Mouse (Mus musculus): ENCODE data around the gene Ifrd2. TPM values are rescaled to one million over a fixed set of nuclear protein-coding genes. Genes with fewer than 3 reads are reported as not detected.
A peak's percentile ranks its signal among the peaks of the same experiment; 100 is the strongest.

Ifrd2 gene
- polyA plus RNA-seq, 1 experiment: 71.2 TPM

GRCm38 (mm10) chr9:107541474-107542351, 45.7 kb upstream of the Ifrd2 start, which contains the start of the genes Cyb561d2 and Nprl2:
Cyb561d2 (minus strand) TSS chr9:107542193.
Nprl2 (plus strand) TSS chr9:107542226.
- Histone ChIP-seq H3K36me3 (ENCODE audit: control insufficient read depth, insufficient read depth, low read length) (peaks cover 18% of the 10 kb centered on the region), H3K4me3 (ENCODE audit: extremely low read depth, insufficient read depth, insufficient read length) (peak within 1 kb of the TSS; percentile 80), H3K27ac (ENCODE audit: insufficient read depth, low read length) (peak within 1 kb of the TSS; percentile 81), H3K4me1 (ENCODE audit: control insufficient read depth, insufficient read depth, insufficient read length) (peaks cover 9% of the 10 kb centered on the region; the same call in 1 of the 2 replicates), H3K27me3 (ENCODE audit: control insufficient read depth, insufficient read depth, low read length) (no peaks in the 10 kb centered on the region)
- no peak for TF ChIP-seq CTCF (IDR thresholded peaks at IDR 0.05; ENCODE audit: extremely low read depth, insufficient read depth, insufficient read length, insufficient replicate concordance)
- peak; percentile 23; the same call in 1 of the 2 replicates for TF ChIP-seq POLR2A (IDR thresholded peaks at IDR 0.05; ENCODE audit: low read depth, low read length)
- DNase-seq (ENCODE audit: low read depth in 1 of 2, low spot score in 2 of 2): peak; percentile 83 to 93
- WGBS: under 1% methylated on average over 46 of the region's 46 CpGs

- H3K27ac ChIP-seq (ENCODE audit: insufficient read depth, low read length): peak overlapping the region; percentile 44
- H3K4me1 ChIP-seq (ENCODE audit: control insufficient read depth, insufficient read depth, insufficient read length): peaks cover 15% of the 10 kb centered on the region; the same call in 1 of the 2 replicates
- no peaks in the 10 kb centered on the region for H3K27me3 ChIP-seq (ENCODE audit: control insufficient read depth, insufficient read depth, low read length)
- peak overlapping the region; percentile 80 for H3K4me3 ChIP-seq (ENCODE audit: extremely low read depth, insufficient read depth, insufficient read length)
- no peak for TF ChIP-seq CTCF (IDR thresholded peaks at IDR 0.05; ENCODE audit: extremely low read depth, insufficient read depth, insufficient read length, insufficient replicate concordance)
- no peak for TF ChIP-seq POLR2A (IDR thresholded peaks at IDR 0.05; ENCODE audit: low read depth, low read length)
- H3K36me3 ChIP-seq (ENCODE audit: control insufficient read depth, insufficient read depth, low read length): peaks cover 18% of the 10 kb centered on the region
- DNase-seq (ENCODE audit: low read depth in 1 of 2, low spot score in 2 of 2): no peak
- WGBS: under 1% methylated on average over 11 of the region's 11 CpGs
Observed at GRCm38 (mm10) chr9:107542352-107542686, 45.1 kb upstream of the Ifrd2 start.

GRCm38 (mm10) chr9:107542721-107543120, 44.7 kb upstream of the Ifrd2 start:
- WGBS: 64% methylated on average over 8 of the region's 8 CpGs
- no peaks in the 10 kb centered on the region for H3K27me3 ChIP-seq (ENCODE audit: control insufficient read depth, insufficient read depth, low read length)
- H3K4me3 ChIP-seq (ENCODE audit: extremely low read depth, insufficient read depth, insufficient read length): 0 out of 2 replicates have a peak overlapping the region, but pooled peaks have one; percentile 80
- peaks cover 18% of the 10 kb centered on the region for H3K36me3 ChIP-seq (ENCODE audit: control insufficient read depth, insufficient read depth, low read length)
- TF ChIP-seq POLR2A (IDR thresholded peaks at IDR 0.05; ENCODE audit: low read depth, low read length) (no peak), CTCF (IDR thresholded peaks at IDR 0.05; ENCODE audit: extremely low read depth, insufficient read depth, insufficient read length, insufficient replicate concordance) (no peak)
- no peak overlapping the region for H3K27ac ChIP-seq (ENCODE audit: insufficient read depth, low read length)
- DNase-seq (ENCODE audit: low read depth in 1 of 2, low spot score in 2 of 2): no peak
- H3K4me1 ChIP-seq (ENCODE audit: control insufficient read depth, insufficient read depth, insufficient read length): peaks cover 18% of the 10 kb centered on the region; the same call in 1 of the 2 replicates

GRCm38 (mm10) chr9:107543299-107543698, 44.1 kb upstream of the Ifrd2 start:
- H3K4me1 ChIP-seq (ENCODE audit: control insufficient read depth, insufficient read depth, insufficient read length): peaks cover 18% of the 10 kb centered on the region; the same call in 1 of the 2 replicates
- H3K36me3 ChIP-seq (ENCODE audit: control insufficient read depth, insufficient read depth, low read length): peaks cover 13% of the 10 kb centered on the region
- 94% methylated on average over 11 of the region's 11 CpGs for WGBS
- H3K27me3 ChIP-seq (ENCODE audit: control insufficient read depth, insufficient read depth, low read length): no peaks in the 10 kb centered on the region
- H3K27ac ChIP-seq (ENCODE audit: insufficient read depth, low read length): no peak overlapping the region
- DNase-seq (ENCODE audit: low read depth in 1 of 2, low spot score in 2 of 2): no peak
- TF ChIP-seq POLR2A (IDR thresholded peaks at IDR 0.05; ENCODE audit: low read depth, low read length): no peak
- no peak for TF ChIP-seq CTCF (IDR thresholded peaks at IDR 0.05; ENCODE audit: extremely low read depth, insufficient read depth, insufficient read length, insufficient replicate concordance)
- no peak overlapping the region for H3K4me3 ChIP-seq (ENCODE audit: extremely low read depth, insufficient read depth, insufficient read length)

- Histone ChIP-seq H3K27ac (ENCODE audit: insufficient read depth, low read length) (no peak overlapping the region), H3K27me3 (ENCODE audit: control insufficient read depth, insufficient read depth, low read length) (no peaks in the 10 kb centered on the region), H3K4me3 (ENCODE audit: extremely low read depth, insufficient read depth, insufficient read length) (no peak overlapping the region), H3K4me1 (ENCODE audit: control insufficient read depth, insufficient read depth, insufficient read length) (peaks cover 18% of the 10 kb centered on the region; the same call in 1 of the 2 replicates), H3K36me3 (ENCODE audit: control insufficient read depth, insufficient read depth, low read length) (peaks cover 7% of the 10 kb centered on the region; the same call in 1 of the 2 replicates)
- no peak for DNase-seq (ENCODE audit: low read depth in 1 of 2, low spot score in 2 of 2)
- 96% methylated on average over 17 of the region's 17 CpGs for WGBS
- TF ChIP-seq POLR2A (IDR thresholded peaks at IDR 0.05; ENCODE audit: low read depth, low read length) (no peak), CTCF (IDR thresholded peaks at IDR 0.05; ENCODE audit: extremely low read depth, insufficient read depth, insufficient read length, insufficient replicate concordance) (no peak)
Observed at GRCm38 (mm10) chr9:107544196-107544700, 43.2 kb upstream of the Ifrd2 start.

GRCm38 (mm10) chr9:107544729-107545128, 42.7 kb upstream of the Ifrd2 start:
- Histone ChIP-seq H3K27me3 (ENCODE audit: control insufficient read depth, insufficient read depth, low read length) (no peaks in the 10 kb centered on the region), H3K36me3 (ENCODE audit: control insufficient read depth, insufficient read depth, low read length) (peaks cover 5% of the 10 kb centered on the region; the same call in 1 of the 2 replicates), H3K27ac (ENCODE audit: insufficient read depth, low read length) (no peak overlapping the region), H3K4me3 (ENCODE audit: extremely low read depth, insufficient read depth, insufficient read length) (no peak overlapping the region), H3K4me1 (ENCODE audit: control insufficient read depth, insufficient read depth, insufficient read length) (peaks cover 18% of the 10 kb centered on the region; the same call in 1 of the 2 replicates)
- TF ChIP-seq CTCF (IDR thresholded peaks at IDR 0.05; ENCODE audit: extremely low read depth, insufficient read depth, insufficient read length, insufficient replicate concordance): no peak
- no peak for TF ChIP-seq POLR2A (IDR thresholded peaks at IDR 0.05; ENCODE audit: low read depth, low read length)
- WGBS: 96% methylated on average over 12 of the region's 12 CpGs
- no peak for DNase-seq (ENCODE audit: low read depth in 1 of 2, low spot score in 2 of 2)
